Mouse (Mus musculus) fat pad, adult 2 months (tissue): ENCODE measurements around the gene Bud23.
"Not testable (repeated sequence)": the region's sequence is repeated elsewhere in the genome, so short reads cannot be mapped to it uniquely, and the experiment has no call there.

Source experiments
- DNase-seq: peaks from one replicate; pipeline ENCODE4 v3.0.0-alpha.2; 2011; ENCODE audit warnings: low read depth, low spot score; ENCODE audit errors: extremely low read depth

Gene Bud23

GRCm38 (mm10) chr5:135072061-135072460 lies 7.3 kb upstream of the Bud23 start:
- DNase-seq: no peak

GRCm38 (mm10) chr5:135070448-135070847 lies 5.7 kb upstream of the Bud23 start:
- no peak for DNase-seq

- DNase-seq: no peak
Measured at GRCm38 (mm10) chr5:135066008-135066407, 1.2 kb upstream of the Bud23 start.

- DNase-seq: no peak
Measured at GRCm38 (mm10) chr5:135064382-135064766, 385 bp downstream of the Bud23 start.

GRCm38 (mm10) chr5:135063629-135064381 lies 954 bp downstream of the Bud23 start, which contains the start of gene Dnajc30:
Dnajc30 (plus strand) TSS chr5:135064202.
- DNase-seq: peak; percentile 49

- no peak for DNase-seq
Measured at GRCm38 (mm10) chr5:135053356-135053755, 11.4 kb downstream of the Bud23 start.

GRCm38 (mm10) chr5:135049268-135049667 lies 15.5 kb downstream of the Bud23 start:
- DNase-seq: not testable (repeated sequence)

GRCm38 (mm10) chr5:135048539-135048938 lies 16.2 kb downstream of the Bud23 start:
- DNase-seq: no peak

GRCm38 (mm10) chr5:135044575-135044974 lies 20.2 kb downstream of the Bud23 start:
- no peak for DNase-seq

GRCm38 (mm10) chr5:135042105-135042788 lies 22.5 kb downstream of the Bud23 start:
- no peak for DNase-seq

- no peak for DNase-seq
Measured at GRCm38 (mm10) chr5:135040777-135041176, 24.0 kb downstream of the Bud23 start.

GRCm38 (mm10) chr5:135040059-135040458 lies 24.7 kb downstream of the Bud23 start:
- no peak for DNase-seq

GRCm38 (mm10) chr5:135039541-135039940 lies 25.2 kb downstream of the Bud23 start:
- DNase-seq: no peak

- DNase-seq: no peak
Measured at GRCm38 (mm10) chr5:135037946-135038345, 26.8 kb downstream of the Bud23 start.

- no peak for DNase-seq
Measured at GRCm38 (mm10) chr5:135035608-135036359, 29.0 kb downstream of the Bud23 start.

- no peak for DNase-seq
Measured at GRCm38 (mm10) chr5:135034593-135034992, 30.2 kb downstream of the Bud23 start.

- no peak for DNase-seq
Measured at GRCm38 (mm10) chr5:135032581-135032980, 32.2 kb downstream of the Bud23 start.

- DNase-seq: no peak
Measured at GRCm38 (mm10) chr5:135029007-135029854, 35.5 kb downstream of the Bud23 start.

GRCm38 (mm10) chr5:135025899-135026298 lies 38.9 kb downstream of the Bud23 start:
- no peak for DNase-seq

- no peak for DNase-seq
Measured at GRCm38 (mm10) chr5:135024665-135025224, 40.0 kb downstream of the Bud23 start.
